In genomic region chr7:31163666-31164577, GRCm38 (mm10) we compare ENCODE assay signal across 15 mouse cellular contexts.
"Had no signal": no experiment of that assay in that cellular context is flagged by ENCODE, and none has a peak within 500 bp of the region (broad histone marks: within the 10 kb centered on the region; RNA-seq: fewer than 3 reads in every experiment).

No protein-coding gene starts in this region.

- ATAC-seq: liver, postnatal 0 days; midbrain, embryonic 13.5 days had no signal

- H3K9ac ChIP-seq: limb, embryonic 12.5 days; liver, embryonic 13.5 days; liver, postnatal 0 days; lung, embryonic 15.5 days; midbrain, embryonic 13.5 days had no signal

- H3K36me3 ChIP-seq: limb, embryonic 12.5 days; liver, embryonic 13.5 days; lung, embryonic 15.5 days; midbrain, embryonic 13.5 days had no signal

- H3K27ac ChIP-seq: kidney, postnatal 0 days; limb, embryonic 12.5 days; liver, embryonic 13.5 days; lung, embryonic 15.5 days; macrophage; midbrain, embryonic 13.5 days; stomach, postnatal 0 days had no signal

- DNase-seq: kidney, adult 8-10 months; kidney, postnatal 36 days; layer of hippocampus, adult 9-11 months; layer of hippocampus, postnatal 36 days; liver; liver, embryonic 13.5 days; liver, postnatal 0 days; lung, postnatal 14 days had no signal

- H3K4me2 ChIP-seq: limb, embryonic 12.5 days; liver, embryonic 13.5 days; lung, embryonic 15.5 days; midbrain, embryonic 13.5 days had no signal

- H3K9me3 ChIP-seq: limb, embryonic 12.5 days; liver, embryonic 13.5 days; lung, embryonic 15.5 days; midbrain, embryonic 13.5 days had no signal

- H3K4me3 ChIP-seq: limb, embryonic 12.5 days; liver, embryonic 13.5 days; lung, embryonic 15.5 days; megakaryocyte, embryonic 14.5 days; midbrain, embryonic 13.5 days had no signal

- H3K27me3 ChIP-seq: limb, embryonic 12.5 days; liver, embryonic 13.5 days; lung, embryonic 15.5 days; midbrain, embryonic 13.5 days had no signal

- H3K4me1 ChIP-seq: limb, embryonic 12.5 days; lung, embryonic 15.5 days; midbrain, embryonic 13.5 days had no signal
